17 mouse cellular contexts compared by ENCODE assay signal in the genomic region with DNA sequence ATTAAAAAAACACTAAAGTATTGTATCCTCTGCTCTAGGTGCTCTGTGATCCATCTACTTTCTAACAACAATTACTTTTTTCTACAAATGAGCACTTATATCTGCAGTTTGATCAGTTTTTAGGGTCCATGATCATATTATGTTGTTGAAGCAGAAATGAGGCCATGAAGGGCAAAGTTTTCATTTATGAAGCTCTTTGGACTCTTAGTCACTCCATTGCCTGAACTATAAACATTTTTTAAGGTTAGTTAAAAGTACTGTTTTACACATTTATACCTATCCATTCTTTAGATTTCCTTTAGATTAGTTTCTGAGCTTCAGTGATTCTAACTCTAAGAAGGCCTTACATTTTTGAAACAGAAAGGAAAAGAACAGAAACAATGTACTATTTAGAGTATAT.
"Had no signal": no experiment of that assay in that cellular context is flagged by ENCODE, and none has a peak within 500 bp of the region (broad histone marks: within the 10 kb centered on the region; RNA-seq: fewer than 3 reads in every experiment).

No protein-coding gene starts in this region.

- H3K9me3 ChIP-seq: lung, embryonic 15.5 days; megakaryocyte, embryonic 14.5 days; midbrain, embryonic 13.5 days; midbrain, embryonic 15.5 days; neural tube, embryonic 12.5 days; stomach, embryonic 15.5 days had no signal

- H3K4me3 ChIP-seq: lung, embryonic 15.5 days; megakaryocyte, embryonic 14.5 days; midbrain, embryonic 13.5 days; midbrain, embryonic 15.5 days; neural tube, embryonic 12.5 days; stomach, embryonic 15.5 days had no signal

- DNase-seq: liver, postnatal 0 days; lung, adult 2 months; lung, postnatal 14 days; lung, postnatal 36 days; right cerebral cortex, postnatal 14 days; thymus, adult 2 months; thymus, postnatal 25 days had no signal

- ATAC-seq: liver, postnatal 0 days; lung, postnatal 0 days; midbrain, embryonic 13.5 days; midbrain, embryonic 15.5 days had no signal

- H3K36me3 ChIP-seq: lung, embryonic 15.5 days; midbrain, embryonic 13.5 days; midbrain, embryonic 15.5 days; neural tube, embryonic 12.5 days; stomach, embryonic 15.5 days had no signal

- H3K27ac ChIP-seq: lung, embryonic 15.5 days; macrophage; midbrain, embryonic 13.5 days; midbrain, embryonic 15.5 days; neural tube, embryonic 12.5 days; stomach, embryonic 15.5 days; stomach, postnatal 0 days had no signal

- H3K4me2 ChIP-seq: lung, embryonic 15.5 days; midbrain, embryonic 11.5 days; midbrain, embryonic 13.5 days; midbrain, embryonic 15.5 days; neural tube, embryonic 12.5 days; stomach, embryonic 15.5 days had no signal

- H3K27me3 ChIP-seq: lung, embryonic 15.5 days; megakaryocyte, embryonic 14.5 days; midbrain, embryonic 13.5 days; midbrain, embryonic 15.5 days; neural tube, embryonic 12.5 days; stomach, embryonic 15.5 days had no signal

- H3K4me1 ChIP-seq: lung, embryonic 15.5 days; megakaryocyte, embryonic 14.5 days; midbrain, embryonic 13.5 days; midbrain, embryonic 15.5 days; neural tube, embryonic 12.5 days; stomach, embryonic 15.5 days had no signal

- H3K9ac ChIP-seq: liver, postnatal 0 days; lung, embryonic 15.5 days; midbrain, embryonic 13.5 days; midbrain, embryonic 15.5 days; neural tube, embryonic 12.5 days; stomach, embryonic 15.5 days had no signal
